Mouse (Mus musculus) heart, embryonic 12.5 days (tissue): ENCODE measurements at regions not wholly inside any gene's neighbourhood (a gene's known extent, or its start where the extent isn't known, plus 50 kb on each side); places are given as distances from the start of the nearest gene placed in this dataset.

Experiments
- ATAC-seq: fragments of 200-750 bp; cut with Nextera tagmentation; 2 replicates; pipeline ENCODE4 v1.8.0; 2017; ENCODE audit warnings: moderate TSS enrichment, moderate library complexity; ENCODE audit not compliant: insufficient number of reproducible peaks, low FRiP score
- H3K27ac ChIP-seq: fragments of 300-500 bp; sonication (generic); 2 replicates; pipeline ENCODE4 v1.5.1; 2016; ENCODE audit warnings: mild to moderate bottlenecking, moderate library complexity; ENCODE audit not compliant: poor library complexity, severe bottlenecking
- H3K27me3 ChIP-seq: fragments of 300-500 bp; sonication (generic); replicated peaks from 2 replicates; pipeline ENCODE4 v1.6.1; 2016; ENCODE audit warnings: mild to moderate bottlenecking, moderate library complexity
- H3K36me3 ChIP-seq: fragments of 300-500 bp; sonication (generic); 2 replicates; pipeline ENCODE4 v1.6.1; 2016; ENCODE audit warnings: mild to moderate bottlenecking, moderate library complexity
- H3K4me1 ChIP-seq: fragments of 300-500 bp; sonication (generic); replicated peaks from 2 replicates; pipeline ENCODE4 v1.6.1; 2016; ENCODE audit warnings: mild to moderate bottlenecking
- H3K4me2 ChIP-seq: fragments of 300-500 bp; sonication (generic); 2 replicates; pipeline ENCODE4 v1.6.1; 2016; ENCODE audit warnings: mild to moderate bottlenecking, moderate library complexity
- H3K4me3 ChIP-seq: fragments of 300-500 bp; sonication (generic); 2 replicates; pipeline ENCODE4 v1.5.1; 2016; ENCODE audit warnings: mild to moderate bottlenecking
- H3K9ac ChIP-seq: fragments of 300-500 bp; sonication (generic); 2 replicates; pipeline ENCODE4 v1.6.1; 2016; ENCODE audit warnings: mild to moderate bottlenecking, moderate library complexity
- H3K9me3 ChIP-seq: fragments of 300-500 bp; sonication (generic); replicated peaks from 2 replicates; pipeline ENCODE4 v1.6.1; 2016; ENCODE audit warnings: mild to moderate bottlenecking, moderate library complexity
- WGBS: fragments of 180-500 bp; shearing (Covaris S2); methylation state at CpG from one replicate; pipeline ENCODE4 v1.1.7; 2016; 5-methylcytosine and 5-hydroxymethylcytosine counted together

GRCm38 (mm10) chr13:44159346-44159745, 374.8 kb downstream of the Cd83 start:
- ATAC-seq = no peak
- Histone ChIP-seq H3K36me3 (no peaks in the 10 kb centered on the region), H3K27me3 (no peaks in the 10 kb centered on the region), H3K27ac (no peak overlapping the region), H3K9me3 (no peaks in the 10 kb centered on the region), H3K4me2 (no peak overlapping the region), H3K4me3 (no peak overlapping the region), H3K9ac (no peak overlapping the region), H3K4me1 (0 out of 2 replicates have a peak, but pooled peaks cover 4% of the 10 kb centered on the region)
- WGBS = 64% methylated on average over 2 of the region's 2 CpGs

GRCm38 (mm10) chr13:44164746-44165145, 380.2 kb downstream of the Cd83 start:
- Histone ChIP-seq H3K27me3 (no peaks in the 10 kb centered on the region), H3K9me3 (no peaks in the 10 kb centered on the region), H3K4me1 (peaks cover 6% of the 10 kb centered on the region), H3K4me2 (no peak overlapping the region), H3K27ac (no peak overlapping the region), H3K4me3 (no peak overlapping the region), H3K9ac (no peak overlapping the region), H3K36me3 (no peaks in the 10 kb centered on the region)
- ATAC-seq = no peak

- 0 out of 2 replicates have a peak overlapping the region, but pooled peaks have one; percentile 19 for H3K4me2 ChIP-seq
- peaks cover 10% of the 10 kb centered on the region for H3K4me1 ChIP-seq
- H3K9ac ChIP-seq = no peak overlapping the region
- H3K4me3 ChIP-seq = no peak overlapping the region
- 40% methylated on average over 9 of the region's 9 CpGs for WGBS
- H3K36me3 ChIP-seq = no peaks in the 10 kb centered on the region
- H3K9me3 ChIP-seq = no peaks in the 10 kb centered on the region
- no peak for ATAC-seq
- H3K27me3 ChIP-seq = no peaks in the 10 kb centered on the region
- no peak overlapping the region for H3K27ac ChIP-seq
These were observed 382.6 kb downstream of the Cd83 start for GRCm38 (mm10) chr13:44167186-44167585.

- Histone ChIP-seq H3K9ac (no peak overlapping the region), H3K4me2 (no peak overlapping the region), H3K4me1 (peaks cover 10% of the 10 kb centered on the region), H3K9me3 (no peaks in the 10 kb centered on the region), H3K4me3 (no peak overlapping the region), H3K27me3 (no peaks in the 10 kb centered on the region), H3K27ac (no peak overlapping the region), H3K36me3 (no peaks in the 10 kb centered on the region)
- WGBS = 55% methylated on average over 5 of the region's 5 CpGs
- ATAC-seq = no peak
These were observed 383.6 kb downstream of the Cd83 start for GRCm38 (mm10) chr13:44168186-44168585.

GRCm38 (mm10) chr13:44171639-44172038, 387.1 kb downstream of the Cd83 start:
- Histone ChIP-seq H3K36me3 (no peaks in the 10 kb centered on the region), H3K4me3 (no peak overlapping the region), H3K4me2 (no peak overlapping the region), H3K9me3 (no peaks in the 10 kb centered on the region), H3K27me3 (no peaks in the 10 kb centered on the region), H3K27ac (no peak overlapping the region), H3K9ac (no peak overlapping the region), H3K4me1 (peaks cover 10% of the 10 kb centered on the region)
- ATAC-seq = no peak
- 11% methylated on average over 6 of the region's 6 CpGs for WGBS

GRCm38 (mm10) chr13:44172701-44173100, 388.1 kb downstream of the Cd83 start:
- Histone ChIP-seq H3K4me3 (no peak overlapping the region), H3K27ac (no peak overlapping the region), H3K36me3 (no peaks in the 10 kb centered on the region), H3K9me3 (no peaks in the 10 kb centered on the region), H3K27me3 (no peaks in the 10 kb centered on the region), H3K4me2 (no peak overlapping the region), H3K9ac (no peak overlapping the region), H3K4me1 (peaks cover 4% of the 10 kb centered on the region)
- no peak for ATAC-seq
- WGBS = 59% methylated on average over 5 of the region's 5 CpGs

- Histone ChIP-seq H3K4me1 (peaks cover 4% of the 10 kb centered on the region), H3K27me3 (no peaks in the 10 kb centered on the region), H3K27ac (no peak overlapping the region), H3K4me2 (no peak overlapping the region), H3K36me3 (no peaks in the 10 kb centered on the region), H3K9me3 (no peaks in the 10 kb centered on the region), H3K4me3 (no peak overlapping the region), H3K9ac (no peak overlapping the region)
- ATAC-seq = no peak
- WGBS = 83% methylated on average over 2 of the region's 2 CpGs
These were observed 389.7 kb downstream of the Cd83 start for GRCm38 (mm10) chr13:44174236-44174635.

- Histone ChIP-seq H3K27me3 (no peaks in the 10 kb centered on the region), H3K4me2 (no peak overlapping the region), H3K27ac (no peak overlapping the region), H3K9me3 (no peaks in the 10 kb centered on the region), H3K36me3 (no peaks in the 10 kb centered on the region), H3K4me3 (no peak overlapping the region), H3K9ac (no peak overlapping the region), H3K4me1 (peaks cover 4% of the 10 kb centered on the region)
- WGBS = 88% methylated on average over 8 of the region's 8 CpGs
- ATAC-seq = no peak
These were observed 390.9 kb downstream of the Cd83 start for GRCm38 (mm10) chr13:44175300-44176036.

GRCm38 (mm10) chr13:44176121-44176520, 391.5 kb downstream of the Cd83 start:
- no peak overlapping the region for H3K4me2 ChIP-seq
- no peaks in the 10 kb centered on the region for H3K27me3 ChIP-seq
- H3K9me3 ChIP-seq = no peaks in the 10 kb centered on the region
- no peak overlapping the region for H3K4me3 ChIP-seq
- H3K9ac ChIP-seq = no peak overlapping the region
- H3K4me1 ChIP-seq = peaks cover 4% of the 10 kb centered on the region
- H3K27ac ChIP-seq = no peak overlapping the region
- 83% methylated on average over 8 of the region's 8 CpGs for WGBS
- ATAC-seq = no peak
- no peaks in the 10 kb centered on the region for H3K36me3 ChIP-seq

GRCm38 (mm10) chr13:44178006-44178405, 393.4 kb downstream of the Cd83 start:
- Histone ChIP-seq H3K4me2 (no peak overlapping the region), H3K36me3 (no peaks in the 10 kb centered on the region), H3K9me3 (no peaks in the 10 kb centered on the region), H3K27ac (no peak overlapping the region), H3K9ac (no peak overlapping the region), H3K4me3 (no peak overlapping the region), H3K27me3 (no peaks in the 10 kb centered on the region), H3K4me1 (no peaks in the 10 kb centered on the region)
- no peak for ATAC-seq
- 86% methylated on average over 6 of the region's 6 CpGs for WGBS

- ATAC-seq = no peak
- 75% methylated on average over 3 of the region's 3 CpGs for WGBS
- no peaks in the 10 kb centered on the region for H3K36me3 ChIP-seq
- no peak overlapping the region for H3K4me3 ChIP-seq
- H3K9ac ChIP-seq = no peak overlapping the region
- no peaks in the 10 kb centered on the region for H3K4me1 ChIP-seq
- H3K27me3 ChIP-seq = no peaks in the 10 kb centered on the region
- no peak overlapping the region for H3K4me2 ChIP-seq
- no peaks in the 10 kb centered on the region for H3K9me3 ChIP-seq
- H3K27ac ChIP-seq = no peak overlapping the region
These were observed 395.8 kb downstream of the Cd83 start for GRCm38 (mm10) chr13:44180384-44180783.
